Mouse (Mus musculus): ENCODE measurements around the gene Fam107b. TPM values are rescaled to one million over a fixed set of nuclear protein-coding genes. Genes with fewer than 3 reads are reported as not detected.
"Not testable (repeated sequence)": the region's sequence is repeated elsewhere in the genome, so short reads cannot be mapped to it uniquely, and the experiment has no call there.

Fam107b gene
- polyA plus RNA-seq, 1 experiment = 84.5 TPM

DNA sequence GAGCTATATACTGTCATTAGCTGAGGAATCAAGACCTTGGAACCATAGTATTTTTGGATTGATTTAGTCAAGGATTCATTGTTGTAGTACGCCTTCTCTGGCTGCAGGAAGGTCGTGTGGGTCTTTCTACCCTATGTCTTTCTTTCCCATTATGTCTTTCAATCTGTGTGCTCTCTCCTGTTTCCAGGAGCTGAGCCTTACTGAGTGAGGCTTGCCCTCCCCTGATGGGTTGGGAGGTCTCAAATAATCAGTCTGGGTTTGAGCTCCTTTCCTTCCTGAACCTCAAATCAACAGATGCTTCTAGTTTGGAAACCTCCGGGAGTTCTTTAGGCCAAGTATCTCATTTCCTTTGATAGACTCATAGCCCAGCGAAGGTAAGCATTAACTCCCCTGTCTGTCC is 119.9 kb downstream of the Fam107b start:
- no peak for TF ChIP-seq POLR2A (IDR thresholded peaks at IDR 0.05; ENCODE audit: insufficient read depth, low read depth, low read length)
- no peak for TF ChIP-seq CTCF (IDR thresholded peaks at IDR 0.05; ENCODE audit: insufficient read depth, low read depth, low read length)
- Histone ChIP-seq H3K4me3 (ENCODE audit: insufficient read depth, low read depth, low read length) (no peak overlapping the region), H3K4me1 (ENCODE audit: control insufficient read depth, insufficient read depth, low read length) (no peaks in the 10 kb centered on the region), H3K27ac (ENCODE audit: insufficient read depth, low read depth, low read length) (no peak overlapping the region)
- WGBS = 71% methylated on average over 4 of the region's 4 CpGs

DNA sequence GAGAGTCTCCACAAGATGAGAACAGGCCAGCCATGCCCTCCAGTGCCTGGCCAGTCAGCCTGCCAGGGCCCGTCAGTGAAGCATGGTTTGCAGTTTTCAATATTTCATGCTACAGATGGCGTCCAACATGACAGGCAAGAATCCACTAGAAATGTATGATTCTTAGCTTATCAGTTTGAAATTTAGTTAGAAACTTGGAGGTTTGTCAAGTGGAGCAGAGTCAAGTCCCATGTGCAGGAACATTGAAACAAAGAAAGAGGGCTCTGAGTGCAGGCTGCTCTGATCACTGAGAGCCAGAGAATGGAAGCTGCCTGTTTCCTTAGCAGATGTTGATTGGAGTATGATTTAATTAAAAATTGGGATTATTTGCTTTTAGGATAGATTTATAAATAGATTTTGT is 122.5 kb downstream of the Fam107b start:
- no peak for TF ChIP-seq POLR2A (IDR thresholded peaks at IDR 0.05; ENCODE audit: insufficient read depth, low read depth, low read length)
- TF ChIP-seq CTCF (IDR thresholded peaks at IDR 0.05; ENCODE audit: insufficient read depth, low read depth, low read length) = no peak
- no peak overlapping the region for H3K4me3 ChIP-seq (ENCODE audit: insufficient read depth, low read depth, low read length)
- 91% methylated on average over 2 of the region's 2 CpGs for WGBS

DNA sequence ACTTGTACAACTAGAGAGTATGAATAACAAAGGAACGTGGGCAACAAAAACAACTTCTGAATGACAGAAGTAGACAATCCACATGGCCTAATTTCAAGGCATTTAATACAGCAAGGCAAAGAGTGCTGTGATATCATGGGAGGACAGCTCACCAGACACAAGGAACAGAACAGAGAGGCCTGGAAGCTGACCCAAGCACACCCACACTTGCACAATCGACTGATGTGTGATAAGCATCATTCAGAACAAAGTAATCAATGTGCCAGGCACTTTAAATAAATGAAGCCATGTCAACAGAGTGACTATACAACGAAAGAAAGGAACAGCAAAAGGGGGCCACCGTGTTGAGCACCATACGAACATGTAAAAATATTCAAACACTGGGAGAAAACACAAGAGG is 125.6 kb downstream of the Fam107b start:
- TF ChIP-seq CTCF (IDR thresholded peaks at IDR 0.05; ENCODE audit: insufficient read depth, low read depth, low read length) (no peak), POLR2A (IDR thresholded peaks at IDR 0.05; ENCODE audit: insufficient read depth, low read depth, low read length) (no peak)
- Histone ChIP-seq H3K4me1 (ENCODE audit: control insufficient read depth, insufficient read depth, low read length) (no peaks in the 10 kb centered on the region), H3K27ac (ENCODE audit: insufficient read depth, low read depth, low read length) (no peak overlapping the region), H3K4me3 (ENCODE audit: insufficient read depth, low read depth, low read length) (no peak overlapping the region)
- WGBS = 85% methylated on average over 5 of the region's 5 CpGs

More for the DNA sequence above, 122.5 kb downstream of the Fam107b start:
- Histone ChIP-seq H3K4me1 (ENCODE audit: control insufficient read depth, insufficient read depth, low read length) (no peaks in the 10 kb centered on the region), H3K27ac (ENCODE audit: insufficient read depth, low read depth, low read length) (no peak overlapping the region)

DNA sequence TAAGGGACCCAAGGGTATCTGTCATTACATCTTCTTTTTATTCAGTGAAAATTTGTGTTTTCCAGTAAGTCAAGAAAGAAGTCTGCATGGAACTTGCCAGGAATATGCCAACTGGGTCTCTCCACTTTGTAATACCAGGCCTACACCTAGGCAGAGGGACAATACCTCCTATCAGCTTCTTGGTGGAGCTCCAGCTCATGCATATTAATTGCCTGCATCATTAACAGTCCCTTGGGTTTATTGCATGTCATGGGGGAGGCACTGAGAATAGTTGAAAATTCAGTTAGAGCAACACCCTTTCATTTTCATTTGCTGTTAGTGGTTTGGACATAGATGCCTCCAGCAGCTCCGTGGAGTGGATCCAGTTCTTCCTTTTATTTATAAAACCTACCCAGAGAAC is 130.1 kb downstream of the Fam107b start:
- Histone ChIP-seq H3K27ac (ENCODE audit: insufficient read depth, low read depth, low read length) (no peak overlapping the region), H3K4me3 (ENCODE audit: insufficient read depth, low read depth, low read length) (no peak overlapping the region), H3K4me1 (ENCODE audit: control insufficient read depth, insufficient read depth, low read length) (no peaks in the 10 kb centered on the region)
- WGBS = 39% methylated on average over 1 of the region's 1 CpGs
- TF ChIP-seq CTCF (IDR thresholded peaks at IDR 0.05; ENCODE audit: insufficient read depth, low read depth, low read length) (no peak), POLR2A (IDR thresholded peaks at IDR 0.05; ENCODE audit: insufficient read depth, low read depth, low read length) (no peak)

DNA sequence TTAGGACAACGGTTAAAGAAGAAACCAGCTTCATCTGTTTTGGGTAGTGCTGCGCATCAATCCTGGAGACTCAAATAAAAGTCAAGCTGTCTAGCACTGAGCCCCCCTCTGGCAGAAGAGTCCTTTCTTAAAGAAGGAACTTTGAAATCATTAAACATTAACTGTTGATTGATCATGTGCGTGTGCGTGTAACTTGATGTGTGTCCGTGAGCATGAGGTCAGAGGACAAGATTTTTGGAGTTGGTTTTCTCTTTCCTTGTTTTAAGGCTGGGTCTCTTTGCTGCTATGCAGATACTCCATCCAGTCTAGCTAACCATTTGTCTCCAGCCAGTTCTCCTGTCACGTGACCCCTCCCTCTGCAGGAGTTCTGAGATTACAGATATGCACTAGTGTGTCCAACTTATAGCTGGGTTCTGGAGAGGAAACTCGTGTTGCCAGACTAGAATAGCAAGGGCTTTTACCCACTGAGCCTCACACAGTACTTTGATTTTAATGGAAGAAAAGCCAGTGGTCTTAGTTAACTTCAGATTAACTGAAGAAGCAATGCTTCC is 132.4 kb downstream of the Fam107b start:
- 94% methylated on average over 7 of the region's 7 CpGs for WGBS
- no peak for TF ChIP-seq CTCF (IDR thresholded peaks at IDR 0.05; ENCODE audit: insufficient read depth, low read depth, low read length)
- no peak for TF ChIP-seq POLR2A (IDR thresholded peaks at IDR 0.05; ENCODE audit: insufficient read depth, low read depth, low read length)
- no peak overlapping the region for H3K4me3 ChIP-seq (ENCODE audit: insufficient read depth, low read depth, low read length)

DNA sequence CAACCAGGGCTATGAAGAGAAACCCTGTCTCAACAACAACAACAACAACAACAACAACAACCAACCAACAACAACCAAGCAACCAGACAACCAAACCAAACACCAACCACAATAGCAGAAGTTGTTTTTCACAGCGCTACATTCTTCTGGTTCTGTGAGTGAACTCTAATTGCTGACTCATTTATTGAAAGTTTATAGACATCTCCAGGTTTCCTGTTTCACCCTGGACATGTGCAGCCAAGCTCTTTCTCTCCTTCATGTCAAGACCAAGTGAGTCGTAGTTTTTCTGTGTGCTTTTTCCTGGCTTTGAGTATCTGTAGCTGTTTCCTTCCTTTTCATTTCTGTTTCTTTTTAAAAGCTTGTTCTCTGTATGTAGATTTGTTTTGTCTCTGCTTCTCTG is 133.5 kb downstream of the Fam107b start:
- TF ChIP-seq POLR2A (IDR thresholded peaks at IDR 0.05; ENCODE audit: insufficient read depth, low read depth, low read length) (no peak), CTCF (IDR thresholded peaks at IDR 0.05; ENCODE audit: insufficient read depth, low read depth, low read length) (no peak)
- no peak overlapping the region for H3K27ac ChIP-seq (ENCODE audit: insufficient read depth, low read depth, low read length)
- WGBS = 90% methylated on average over 2 of the region's 2 CpGs
- no peaks in the 10 kb centered on the region for H3K4me1 ChIP-seq (ENCODE audit: control insufficient read depth, insufficient read depth, low read length)
- no peak overlapping the region for H3K4me3 ChIP-seq (ENCODE audit: insufficient read depth, low read depth, low read length)

More for the DNA sequence above, 132.4 kb downstream of the Fam107b start:
- no peaks in the 10 kb centered on the region for H3K4me1 ChIP-seq (ENCODE audit: control insufficient read depth, insufficient read depth, low read length)
- no peak overlapping the region for H3K27ac ChIP-seq (ENCODE audit: insufficient read depth, low read depth, low read length)

DNA sequence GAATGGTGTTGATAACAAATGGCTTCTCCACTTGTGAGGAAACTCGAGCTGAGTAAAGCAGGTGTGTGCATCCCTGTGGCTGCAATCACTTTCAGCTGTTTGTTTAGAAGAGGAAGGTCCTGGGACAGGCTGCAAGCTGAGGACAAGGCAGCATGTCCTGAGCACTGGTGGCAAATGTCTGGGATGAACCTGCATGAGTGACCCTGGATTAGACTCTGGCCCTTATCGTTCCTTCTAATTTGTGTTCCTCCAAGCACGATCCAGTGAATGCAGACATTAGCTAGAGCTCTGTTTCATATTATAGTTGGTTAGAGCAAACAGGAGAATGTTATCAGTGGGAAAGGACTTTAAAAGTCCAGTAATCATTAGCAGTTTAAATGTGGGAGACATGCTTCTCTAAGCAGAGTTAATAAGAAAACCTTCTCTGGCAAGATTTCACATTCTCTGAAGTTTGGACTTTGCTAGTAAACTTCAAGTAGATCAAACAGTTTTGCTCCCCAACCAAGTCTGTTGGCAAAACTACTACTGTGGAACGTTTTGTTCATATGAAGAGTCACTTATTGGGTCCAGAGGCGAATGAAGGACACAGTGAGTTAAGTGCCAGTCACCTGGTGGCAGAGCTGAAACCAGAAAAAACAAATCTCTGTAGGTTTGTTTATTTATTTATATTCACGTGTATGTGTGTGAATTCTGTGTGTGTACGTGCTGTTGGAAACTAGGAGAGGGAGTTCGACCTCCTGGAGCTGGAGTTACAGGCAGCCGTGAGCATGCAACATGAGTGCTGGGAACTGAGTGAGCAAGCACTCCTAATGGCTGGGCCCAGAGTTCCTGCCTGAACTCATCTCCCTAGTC is 134.2 kb downstream of the Fam107b start:
- H3K4me3 ChIP-seq (ENCODE audit: insufficient read depth, low read depth, low read length) = no peak overlapping the region
- H3K27ac ChIP-seq (ENCODE audit: insufficient read depth, low read depth, low read length) = no peak overlapping the region
- TF ChIP-seq CTCF (IDR thresholded peaks at IDR 0.05; ENCODE audit: insufficient read depth, low read depth, low read length) = no peak
- no peak for TF ChIP-seq POLR2A (IDR thresholded peaks at IDR 0.05; ENCODE audit: insufficient read depth, low read depth, low read length)
- 78% methylated on average over 9 of the region's 9 CpGs for WGBS
- H3K4me1 ChIP-seq (ENCODE audit: control insufficient read depth, insufficient read depth, low read length) = no peaks in the 10 kb centered on the region

DNA sequence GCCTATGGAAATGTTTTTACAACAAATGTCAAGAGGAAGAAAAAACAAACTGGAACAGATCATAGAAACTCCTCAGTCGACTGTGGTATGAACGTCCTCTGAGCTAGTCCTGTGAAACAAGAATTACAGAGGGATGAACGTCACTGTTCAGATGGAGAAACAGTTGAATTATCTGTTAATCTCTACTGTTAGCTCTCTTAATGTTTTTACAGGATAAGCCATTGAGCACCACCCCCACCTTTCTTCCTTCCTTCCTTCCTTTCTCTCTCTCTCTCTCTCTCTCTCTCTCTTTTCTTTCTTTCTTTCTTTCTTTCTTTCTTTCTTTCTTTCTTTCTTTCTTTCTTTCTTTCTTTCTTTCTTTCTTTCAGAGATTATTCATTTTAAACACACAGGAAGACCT is 135.0 kb downstream of the Fam107b start:
- not testable (repeated sequence) for H3K27ac ChIP-seq (ENCODE audit: insufficient read depth, low read depth, low read length); H3K4me3 ChIP-seq (ENCODE audit: insufficient read depth, low read depth, low read length); H3K4me1 ChIP-seq (ENCODE audit: control insufficient read depth, insufficient read depth, low read length)
- WGBS = 83% methylated on average over 3 of the region's 3 CpGs

DNA sequence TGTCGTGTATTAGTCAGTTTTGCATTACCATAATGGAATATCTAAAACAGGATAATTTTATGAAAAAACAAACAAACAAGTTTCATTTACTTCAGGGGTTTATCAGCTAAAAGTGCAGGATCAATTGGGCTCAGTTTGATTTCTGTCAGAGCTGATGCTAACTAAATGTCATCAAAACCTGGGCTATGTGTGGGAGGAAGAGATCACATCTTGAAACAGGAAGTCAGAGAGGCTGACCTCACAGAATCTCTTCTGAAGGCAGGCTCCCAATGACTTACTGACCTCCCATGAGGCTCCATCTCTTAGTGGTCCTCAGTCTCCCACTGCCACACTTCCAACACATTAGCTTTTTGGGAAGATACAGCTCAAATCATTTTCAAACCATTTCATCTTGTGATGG is 136.9 kb downstream of the Fam107b start:
- no peak overlapping the region for H3K4me3 ChIP-seq (ENCODE audit: insufficient read depth, low read depth, low read length)
- no peaks in the 10 kb centered on the region for H3K4me1 ChIP-seq (ENCODE audit: control insufficient read depth, insufficient read depth, low read length)
- 93% methylated on average over 1 of the region's 1 CpGs for WGBS
- no peak overlapping the region for H3K27ac ChIP-seq (ENCODE audit: insufficient read depth, low read depth, low read length)
- TF ChIP-seq POLR2A (IDR thresholded peaks at IDR 0.05; ENCODE audit: insufficient read depth, low read depth, low read length) (no peak), CTCF (IDR thresholded peaks at IDR 0.05; ENCODE audit: insufficient read depth, low read depth, low read length) (no peak)
